In the genomic region with DNA sequence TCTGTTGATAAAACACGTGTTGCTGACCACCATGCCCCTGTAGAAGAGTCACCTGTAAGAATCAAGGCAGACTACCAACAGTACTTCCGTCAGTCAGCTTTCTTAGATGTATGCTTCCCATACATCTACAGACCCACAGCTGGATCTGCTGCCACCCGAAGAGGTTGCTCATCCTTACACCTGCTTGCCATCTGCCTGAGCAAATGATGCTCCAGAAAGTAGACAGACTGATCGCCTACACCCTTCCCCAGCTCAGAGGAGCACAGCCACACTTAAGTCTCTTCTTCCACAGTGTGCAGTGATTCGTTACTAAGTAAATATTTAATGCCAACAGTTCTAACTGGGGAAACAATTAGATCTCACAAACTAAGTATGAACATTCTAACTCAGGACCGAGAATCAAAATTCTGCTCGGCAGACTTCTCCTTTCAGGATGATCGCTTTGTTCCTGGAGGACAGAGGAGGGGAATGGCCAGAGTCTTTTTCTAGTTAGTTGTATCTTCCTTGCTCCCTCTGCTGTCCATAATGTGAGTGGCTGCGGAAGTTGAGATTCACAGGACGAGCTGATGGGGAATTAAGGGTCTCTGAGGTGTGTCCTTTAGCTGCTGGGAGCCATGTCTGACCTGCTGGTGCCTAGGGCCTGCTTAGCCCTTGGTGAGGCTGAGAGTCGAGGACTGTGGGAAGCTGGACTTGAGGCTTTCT, we compare ENCODE assay signal across 11 mouse cellular contexts. TPM values are rescaled to one million over a fixed set of nuclear protein-coding genes. Genes with fewer than 3 reads are reported as not detected.
DNase-seq lines count a peak whose midpoint lies in the region; ATAC-seq and TF ChIP-seq lines count a peak whose summit lies in the region.
"Had no signal": no experiment of that assay in that cellular context is flagged by ENCODE, and none has a peak within 500 bp of the region (broad histone marks: within the 10 kb centered on the region; RNA-seq: fewer than 3 reads in every experiment).

No protein-coding gene starts in this region.

- 0 out of 2 replicates have a peak, but pooled peaks have one; percentile 15 for ATAC-seq in forebrain, postnatal 0 days
- no peak for ATAC-seq in forebrain, embryonic 15.5 days (replicated peaks)

- H3K4me2 ChIP-seq in forebrain, postnatal 0 days (ENCODE audit: low read depth) = no peak overlapping the region
- no peak overlapping the region for H3K4me2 ChIP-seq in forebrain, embryonic 15.5 days (replicated peaks)

- TF ChIP-seq CTCF in forebrain, postnatal 0 days (IDR thresholded peaks at IDR 0.05; ENCODE audit: low read depth) = peak; percentile 61

- no peaks in the 10 kb centered on the region for H3K9me3 ChIP-seq in forebrain, postnatal 0 days (ENCODE audit: low read length)
- H3K9me3 ChIP-seq in forebrain, embryonic 15.5 days = no peaks in the 10 kb centered on the region

- H3K4me3 ChIP-seq in forebrain, postnatal 0 days (ENCODE audit: low read depth, low read length) = no peak overlapping the region
- H3K4me3 ChIP-seq in forebrain, embryonic 15.5 days = no peak overlapping the region

- 59% methylated on average over 11 of the region's 11 CpGs for WGBS in forebrain, postnatal 0 days
- 61% methylated on average over 11 of the region's 11 CpGs for WGBS in forebrain, embryonic 15.5 days

- peak; percentile 26 for DNase-seq in forebrain, postnatal 0 days
- DNase-seq in layer of hippocampus, adult 9-11 months = peak; percentile 53
- DNase-seq in layer of hippocampus, postnatal 25 days (ENCODE audit: extremely low spot score in 1 of 2, low spot score in 1 of 2) = no peak
- peak; percentile 66 for DNase-seq in brain, adult 2 months (ENCODE audit: low read depth, low spot score)
- DNase-seq in lung, postnatal 25 days (ENCODE audit: low spot score) = peak; percentile 23
- DNase-seq in adipocyte (ENCODE audit: low spot score) = no peak
- DNase-seq in adrenal gland, adult 18-20 months (ENCODE audit: low spot score in 2 of 2) = no peak
- DNase-seq: cerebellum, postnatal 36 days had no signal

- no peak overlapping the region for H3K9ac ChIP-seq in forebrain, postnatal 0 days
- no peak overlapping the region for H3K9ac ChIP-seq in forebrain, embryonic 15.5 days (replicated peaks)

- peaks cover 24% of the 10 kb centered on the region for H3K36me3 ChIP-seq in forebrain, postnatal 0 days (ENCODE audit: insufficient read depth)
- H3K36me3 ChIP-seq in forebrain, embryonic 15.5 days = peaks cover 12% of the 10 kb centered on the region

- no peaks in the 10 kb centered on the region for H3K27me3 ChIP-seq in forebrain, postnatal 0 days (ENCODE audit: insufficient read depth, low read length)
- H3K27me3 ChIP-seq in forebrain, embryonic 15.5 days = no peaks in the 10 kb centered on the region

- no peak overlapping the region for H3K27ac ChIP-seq in forebrain, postnatal 0 days (ENCODE audit: low read depth, low read length)
- H3K27ac ChIP-seq in forebrain, embryonic 15.5 days (replicated peaks) = no peak overlapping the region
- H3K27ac ChIP-seq: macrophage had no signal

- no peaks in the 10 kb centered on the region for H3K4me1 ChIP-seq in forebrain, postnatal 0 days (ENCODE audit: insufficient read depth)
- no peaks in the 10 kb centered on the region for H3K4me1 ChIP-seq in forebrain, embryonic 15.5 days

RNA-seq across cellular contexts. Expression of gene S100b, which starts 6.9 kb away (rescaled TPM):
- 3.2 and 3.9 TPM in 2 replicates for total RNA-seq in forebrain, postnatal 0 days (2014; rRNA removed)
- polyA plus RNA-seq in forebrain, postnatal 0 days (2015; fragmentation: Nextera tagmentation; extraction: Ambion mirVana) = 2.8 and 3.6 TPM in 2 replicates
- 0.93 and 1.0 TPM in 2 replicates for polyA plus RNA-seq in forebrain, embryonic 15.5 days (2015; fragmentation: Nextera tagmentation; extraction: Ambion mirVana)
- total RNA-seq in layer of hippocampus, postnatal 25 days (2021) = 100 to 1,000 TPM; 117 to 140 TPM
- 10 to 100 TPM; 14.4 to 90.4 TPM for total RNA-seq in adrenal gland, adult 18-20 months (2021)
- total RNA-seq: hematopoietic stem cell, adult 5-6 weeks had no signal
- polyA plus RNA-seq: macrophage had no signal

RNA-seq across cellular contexts. Expression of gene Prmt2, which starts 22.8 kb away (rescaled TPM):
- 155 and 162 TPM in 2 replicates for total RNA-seq in forebrain, postnatal 0 days (2014; rRNA removed)
- 203 and 262 TPM in 2 replicates for polyA plus RNA-seq in forebrain, postnatal 0 days (2015; fragmentation: Nextera tagmentation; extraction: Ambion mirVana)
- 250 and 269 TPM in 2 replicates for polyA plus RNA-seq in forebrain, embryonic 15.5 days (2015; fragmentation: Nextera tagmentation; extraction: Ambion mirVana)
- 10 to 100 TPM; 72.9 to 77.5 TPM for total RNA-seq in layer of hippocampus, postnatal 25 days (2021)
- total RNA-seq in adrenal gland, adult 18-20 months (2021) = 10 to 100 TPM; 21.3 to 31.3 TPM

Comparison
In these comparisons a context has a peak if more than half of its experiments do, and no peak if none do; other contexts are left out.
1. DNase-seq: peak in forebrain, postnatal 0 days (single experiment), layer of hippocampus, adult 9-11 months (single experiment), brain, adult 2 months (single experiment) and lung, postnatal 25 days (single experiment); none in layer of hippocampus, postnatal 25 days (0 of 2), adipocyte (single experiment) and adrenal gland, adult 18-20 months (0 of 2).